Mouse (Mus musculus): Measurements from ENCODE around the gene Rarg.
"Not testable (repeated sequence)": the region's sequence is repeated elsewhere in the genome, so short reads cannot be mapped to it uniquely, and the experiment has no call there.

The Rarg gene

DNA sequence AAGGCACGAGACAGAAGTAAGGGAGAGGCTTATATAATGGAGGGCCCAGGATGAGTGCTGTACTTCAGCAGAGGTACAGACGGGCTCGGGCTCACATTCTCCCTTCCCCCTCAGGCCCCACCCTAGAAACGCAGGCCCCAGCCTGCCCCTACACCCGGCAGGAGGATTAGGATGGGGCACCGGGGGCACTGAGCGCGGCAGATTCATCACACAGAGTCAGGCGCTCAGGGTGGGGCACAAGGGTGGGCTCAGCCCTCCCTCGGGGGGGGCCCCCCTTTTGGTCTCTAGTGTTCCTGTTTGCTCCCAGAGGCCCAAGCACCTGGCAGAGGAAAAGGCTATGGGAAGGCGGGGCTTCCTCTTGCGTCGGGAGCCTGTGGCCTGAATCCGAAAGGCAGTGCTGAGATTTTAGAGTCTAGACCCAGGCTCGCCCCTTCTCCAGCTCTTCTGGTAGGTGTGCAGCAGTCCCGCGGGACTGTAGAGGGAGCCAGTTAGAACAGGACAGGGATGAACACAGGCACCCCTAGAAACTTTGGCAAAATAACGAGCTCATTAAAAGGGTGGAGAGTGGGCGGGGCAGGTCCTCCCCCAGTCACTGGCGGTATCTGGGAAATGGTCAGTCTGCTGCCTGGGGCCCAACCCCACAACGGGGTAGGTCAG lies 21.8 kb downstream of the Rarg start:
- DNase-seq: no peak

DNA sequence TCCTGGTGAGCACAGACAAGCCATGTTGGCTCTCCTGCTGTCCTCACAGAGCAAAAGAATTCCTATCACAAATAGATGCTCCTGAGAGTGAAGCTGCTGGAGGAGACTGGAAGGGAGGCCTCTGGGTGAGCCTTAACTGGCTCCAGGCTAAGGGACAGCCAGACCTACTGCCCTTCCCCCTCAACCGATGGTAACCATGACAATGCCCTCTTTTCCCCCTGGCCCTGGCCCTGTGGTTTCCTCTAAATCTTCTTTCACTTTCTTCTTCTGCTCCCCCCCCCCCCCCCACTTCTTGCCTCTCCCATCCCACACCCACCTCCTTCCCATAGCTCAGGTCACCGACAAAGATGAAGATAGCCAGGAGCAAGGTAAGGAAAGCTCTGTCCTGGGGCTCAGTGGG lies 23.4 kb downstream of the Rarg start:
- DNase-seq: no peak

DNA sequence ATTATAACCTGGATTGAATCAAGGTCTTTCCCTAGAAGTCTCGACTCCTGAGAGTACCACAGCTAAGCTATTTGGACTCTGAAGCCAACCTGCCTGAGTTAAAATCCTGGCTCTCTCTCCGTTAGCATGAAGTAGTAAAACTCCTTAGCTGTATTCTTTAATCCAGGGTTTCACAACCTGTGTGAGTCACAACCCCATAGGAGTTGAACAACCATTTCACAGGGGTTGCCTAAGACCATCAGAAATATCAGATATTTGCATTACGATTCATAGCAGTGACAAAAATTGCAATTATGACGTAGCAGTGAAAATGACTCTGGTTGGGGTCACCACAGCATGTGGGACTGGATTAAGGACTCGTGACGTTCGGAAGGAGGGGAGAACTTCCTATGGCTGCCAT lies 24.6 kb downstream of the Rarg start:
- DNase-seq: no peak

DNA sequence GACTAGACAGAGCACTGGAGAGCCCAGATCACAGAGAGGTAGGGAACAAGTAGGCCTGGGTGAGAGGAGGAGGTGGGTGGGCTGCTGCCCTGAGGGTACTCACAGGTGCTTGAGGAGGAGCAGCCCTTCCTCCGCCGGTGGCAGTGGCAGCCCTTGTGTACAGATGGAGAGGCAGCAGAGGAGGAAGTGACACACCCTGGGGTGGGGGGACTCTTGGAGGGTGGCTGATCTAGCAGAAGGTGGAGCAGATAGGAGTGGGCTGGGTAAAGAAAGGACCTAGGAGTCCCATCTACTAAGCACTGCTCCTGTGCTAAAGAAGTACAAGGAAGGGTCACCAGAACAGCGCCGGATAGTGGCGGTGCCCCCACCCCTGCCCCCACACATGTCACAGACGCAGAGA lies 25.6 kb downstream of the Rarg start, which contains the start of gene Itgb7:
Gene Itgb7, minus strand, starts transcription at position 197 of the 400 bp plus-strand sequence.
- DNase-seq: no peak

DNA sequence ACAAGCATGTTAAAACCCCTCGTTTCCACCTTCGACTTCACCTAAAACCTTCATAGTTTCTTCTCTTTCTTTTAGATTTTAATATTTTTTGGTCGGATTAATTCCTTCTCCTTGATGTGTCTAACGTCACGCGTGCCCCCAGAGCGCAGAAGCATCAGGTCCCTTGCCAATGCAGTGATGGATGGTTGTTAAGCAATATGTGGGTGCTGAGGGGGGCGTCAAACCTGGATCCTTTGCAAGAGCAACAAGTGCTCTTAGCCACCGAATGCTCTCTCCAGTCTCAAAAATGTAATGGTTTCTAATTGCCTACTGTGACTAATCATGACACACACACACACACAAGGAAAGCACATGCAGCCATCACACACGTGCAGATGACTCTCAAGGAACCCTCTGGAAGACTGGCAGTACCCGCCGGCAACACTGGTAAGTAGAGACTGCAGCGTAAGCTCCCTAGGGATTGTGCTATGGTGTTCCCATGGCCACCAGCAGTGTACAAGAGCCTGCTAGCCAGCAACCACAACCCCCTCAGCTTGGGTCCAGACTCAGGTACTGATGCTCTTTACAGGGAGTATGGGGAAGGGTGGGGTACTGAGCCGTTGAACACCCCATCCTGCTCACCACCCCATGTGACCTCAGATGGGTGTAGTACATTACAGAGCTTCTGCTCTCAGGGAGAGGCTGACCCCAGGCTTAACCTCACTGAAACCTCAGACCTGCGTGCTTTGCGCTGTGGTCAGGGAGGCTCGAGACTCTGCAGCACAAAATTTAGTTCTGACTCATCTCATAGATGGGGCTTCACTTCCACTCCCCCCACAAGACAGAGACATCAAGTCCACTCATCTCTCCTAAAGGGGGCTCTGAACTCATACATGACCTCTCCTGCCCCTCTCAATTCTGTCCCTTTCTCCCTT lies 26.7 kb downstream of the Rarg start:
- DNase-seq: no peak

DNA sequence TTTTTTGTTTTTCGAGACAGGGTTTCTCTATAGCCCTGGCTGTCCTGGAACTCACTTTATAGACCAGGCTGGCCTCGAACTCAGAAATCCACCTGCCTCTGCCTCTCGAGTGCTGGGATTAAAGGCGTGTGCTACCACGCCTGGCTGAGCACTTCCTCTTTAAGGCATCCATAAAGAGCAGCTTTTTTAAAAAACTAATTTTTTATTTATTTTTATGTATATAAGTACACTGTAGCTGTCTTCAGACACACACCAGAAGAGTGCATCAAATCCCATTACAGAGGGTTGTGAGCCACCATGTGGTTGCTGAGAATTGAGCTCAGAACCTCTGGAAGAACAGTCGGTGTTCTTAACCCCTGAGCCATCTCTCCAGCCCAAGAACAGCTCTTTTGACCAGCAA lies 31.7 kb downstream of the Rarg start:
- DNase-seq: not testable (repeated sequence)

DNA sequence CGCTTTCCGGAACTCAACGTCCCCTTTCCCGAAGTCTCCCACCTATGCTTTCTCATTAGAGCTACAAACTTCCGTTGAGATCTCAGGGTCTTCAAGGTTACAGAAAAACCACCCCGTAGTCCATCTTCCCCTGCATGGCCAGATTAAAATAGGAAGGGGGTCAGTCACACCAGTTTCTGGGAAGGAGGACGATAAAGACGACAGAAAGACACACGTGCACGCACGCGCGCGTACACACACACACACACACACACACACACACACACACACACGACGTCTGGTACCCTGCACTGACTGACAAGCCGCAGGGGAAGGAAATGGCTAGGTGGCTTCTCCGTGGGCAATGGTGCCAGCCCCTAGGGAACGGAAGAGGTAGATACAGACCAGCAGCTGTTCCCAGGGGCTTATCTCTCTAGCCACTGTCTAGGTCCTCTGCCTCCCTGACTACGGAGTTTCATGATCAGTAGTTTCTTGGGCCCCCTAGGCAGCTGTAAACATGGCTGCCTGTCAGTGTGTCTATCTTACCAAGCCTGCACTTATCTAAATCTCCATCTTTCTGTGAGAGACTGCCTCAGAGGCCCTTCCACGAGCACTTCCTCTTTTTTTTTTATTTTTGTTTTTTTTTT lies 32.2 kb downstream of the Rarg start:
- DNase-seq: no peak

DNA sequence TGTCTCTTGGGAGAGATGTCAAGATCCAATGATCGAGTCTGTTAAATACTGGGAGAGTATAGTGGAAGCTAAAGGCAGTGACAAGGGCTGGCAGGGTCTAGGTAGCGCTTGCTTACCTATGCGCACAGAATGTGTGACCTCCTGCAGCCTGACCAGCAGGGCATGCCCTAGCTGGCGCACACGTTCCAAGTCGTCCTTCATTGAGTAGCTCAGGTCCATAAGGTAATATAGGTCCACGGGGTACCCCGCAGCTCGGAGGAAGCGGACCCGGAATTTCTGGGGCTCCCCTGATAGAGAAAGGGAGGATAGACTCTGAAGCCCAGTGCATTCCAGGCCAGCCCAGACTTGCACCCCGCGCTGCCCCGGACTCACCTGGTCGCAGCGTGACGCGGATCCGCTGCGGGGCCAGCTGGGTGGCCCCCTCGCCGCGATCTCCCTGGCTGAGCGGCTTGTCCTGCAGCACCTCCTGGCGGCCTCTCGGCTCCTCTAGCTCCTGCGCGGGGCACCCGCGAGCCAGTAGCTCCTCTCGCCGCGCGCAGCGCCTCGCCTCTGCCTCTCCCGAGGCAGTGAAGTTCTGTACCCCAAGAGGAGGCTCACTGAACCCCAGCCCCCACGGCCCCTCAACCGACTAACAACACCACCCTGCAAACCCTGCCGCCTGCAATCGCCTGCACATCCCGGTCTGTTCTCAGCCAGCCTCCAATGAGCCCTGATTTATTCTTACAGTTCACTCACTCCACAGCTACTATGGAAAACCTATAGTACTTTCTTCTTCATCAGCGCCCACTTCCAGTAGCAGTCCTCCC lies 32.9 kb downstream of the Rarg start:
- peak; percentile 78 for DNase-seq

DNA sequence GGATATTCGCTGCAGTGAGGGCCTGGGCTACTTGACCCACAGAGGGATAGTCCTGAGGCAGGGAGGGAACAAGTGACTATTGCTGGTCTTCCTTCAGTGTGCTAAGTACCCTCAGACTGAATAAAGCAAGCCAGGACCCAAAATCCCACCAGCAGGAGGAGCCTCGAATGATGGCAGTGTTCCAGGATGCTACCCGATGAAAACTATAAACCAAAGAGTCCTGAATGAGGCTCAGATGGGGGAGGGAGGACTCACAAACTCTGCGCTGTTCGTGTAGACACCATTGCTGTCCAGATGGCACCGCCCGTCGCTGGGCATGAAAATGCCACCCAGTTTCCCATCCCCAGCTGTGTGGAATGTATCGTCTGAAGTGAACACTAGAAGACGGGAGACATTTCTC lies 34.9 kb downstream of the Rarg start:
- no peak for DNase-seq

DNA sequence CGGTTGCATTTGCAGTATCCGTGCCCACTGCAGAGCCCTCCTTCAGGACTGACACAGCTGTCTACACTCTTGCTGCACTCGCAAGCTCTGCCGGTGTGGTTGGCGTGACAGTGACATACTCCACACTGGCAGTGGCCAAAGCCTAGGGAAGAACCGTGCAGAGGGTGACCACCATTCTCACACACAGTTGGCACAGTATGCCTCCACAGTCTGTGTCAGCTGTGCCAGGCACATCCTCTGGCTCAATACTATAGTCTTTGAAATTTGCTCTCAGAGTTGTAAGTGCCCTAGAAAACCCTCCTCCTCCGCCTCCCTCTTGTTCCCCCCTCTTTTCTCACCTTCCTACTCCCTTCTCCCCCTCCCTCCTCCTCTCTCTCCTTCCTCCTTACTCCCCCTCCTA lies 40.0 kb downstream of the Rarg start:
- no peak for DNase-seq

DNA sequence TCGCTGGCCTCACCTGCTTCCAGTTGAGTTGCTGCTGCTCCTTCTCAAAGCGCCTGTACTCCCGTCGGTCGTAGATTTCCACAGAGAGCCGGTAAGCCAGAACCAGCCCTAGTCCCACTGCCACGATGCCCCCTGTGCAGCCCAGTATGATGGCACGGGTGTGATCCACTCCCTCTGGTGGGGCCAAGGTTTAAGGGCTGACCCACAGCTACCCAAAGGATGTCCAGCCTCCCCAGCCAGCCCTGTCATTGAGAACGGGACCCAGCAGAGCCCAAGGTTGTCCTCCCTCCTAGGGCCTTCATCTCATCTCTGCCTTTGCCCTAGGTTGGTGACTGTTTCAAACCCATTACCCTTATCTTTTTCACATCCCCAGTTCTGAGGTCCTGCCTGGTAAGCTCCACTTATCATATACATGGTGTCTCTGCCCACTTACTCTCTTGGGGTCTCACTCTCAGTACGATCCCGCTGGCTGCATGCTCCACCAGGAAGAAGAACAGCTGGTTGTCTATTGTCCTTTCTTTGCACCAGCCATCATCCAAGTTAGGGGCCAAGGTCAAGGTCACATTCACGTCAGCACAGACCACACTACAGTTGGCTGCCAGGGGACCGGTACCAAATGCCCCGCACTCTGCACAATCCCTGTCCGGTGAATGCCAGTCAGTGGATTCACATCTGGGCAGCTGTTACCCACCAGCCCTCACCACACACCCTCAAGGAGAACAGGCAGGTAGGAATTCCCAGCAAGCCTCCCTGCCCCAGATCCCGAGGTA lies 40.7 kb downstream of the Rarg start:
- no peak for DNase-seq

DNA sequence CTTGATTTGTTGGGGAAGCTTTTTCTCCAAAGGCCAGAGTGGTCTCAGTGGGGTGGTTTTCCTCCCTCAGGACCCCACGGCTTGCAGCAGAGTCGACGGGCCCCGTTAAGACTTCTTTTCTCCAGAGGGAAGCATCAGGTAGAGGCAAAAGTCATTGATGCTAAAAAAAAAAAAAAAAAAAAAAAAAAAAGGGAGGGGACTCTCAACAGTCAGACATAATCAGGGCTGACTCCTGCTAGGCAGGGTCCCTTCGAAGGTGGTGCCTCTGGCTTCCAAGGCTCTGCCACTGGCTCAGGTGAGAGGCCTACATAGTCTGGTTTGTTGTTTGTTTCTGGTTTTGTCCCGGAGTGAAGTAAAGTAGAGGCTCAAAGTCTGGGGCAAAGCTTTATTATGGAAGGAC lies 41.7 kb downstream of the Rarg start:
- no peak for DNase-seq

DNA sequence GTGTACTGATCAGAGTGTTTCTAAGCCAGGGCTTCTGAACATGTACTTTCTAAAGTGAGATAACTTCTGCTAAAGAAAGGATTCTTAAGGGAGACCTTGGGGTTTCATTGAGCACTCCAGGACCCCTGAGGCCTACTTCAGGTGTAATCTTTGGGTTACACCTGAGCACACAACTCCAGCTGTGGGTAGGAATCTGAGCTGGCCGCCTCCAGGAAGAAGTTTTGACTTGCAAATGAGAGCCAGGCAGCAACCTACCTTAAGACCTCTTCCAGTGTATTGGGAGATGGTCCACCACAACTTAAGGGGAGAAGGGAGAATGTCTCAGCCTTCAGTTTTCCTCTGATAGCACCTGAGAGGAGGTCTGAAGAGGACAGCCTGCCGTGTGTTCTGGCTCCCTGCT lies 43.2 kb downstream of the Rarg start:
- DNase-seq: no peak

DNA sequence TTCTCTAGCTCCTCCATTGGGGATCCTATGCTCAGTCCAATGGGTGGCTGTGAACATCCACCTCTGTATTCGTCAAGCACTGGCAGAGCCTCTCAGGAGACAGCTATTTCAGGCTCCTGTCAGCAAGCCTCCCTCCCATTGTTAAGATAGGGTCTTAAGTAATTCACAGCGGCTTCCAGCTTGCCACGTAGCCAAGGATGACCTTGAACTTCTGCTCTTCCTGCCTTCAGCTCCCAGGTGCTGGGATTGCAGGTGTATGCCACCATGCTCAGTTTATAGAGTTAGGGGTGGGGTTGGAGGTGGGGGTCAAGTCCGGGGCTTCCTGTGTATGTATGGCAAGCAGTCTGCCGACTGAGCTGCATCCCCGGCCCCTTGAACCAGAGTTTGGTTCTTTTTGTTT lies 45.4 kb downstream of the Rarg start:
- no peak for DNase-seq

DNA sequence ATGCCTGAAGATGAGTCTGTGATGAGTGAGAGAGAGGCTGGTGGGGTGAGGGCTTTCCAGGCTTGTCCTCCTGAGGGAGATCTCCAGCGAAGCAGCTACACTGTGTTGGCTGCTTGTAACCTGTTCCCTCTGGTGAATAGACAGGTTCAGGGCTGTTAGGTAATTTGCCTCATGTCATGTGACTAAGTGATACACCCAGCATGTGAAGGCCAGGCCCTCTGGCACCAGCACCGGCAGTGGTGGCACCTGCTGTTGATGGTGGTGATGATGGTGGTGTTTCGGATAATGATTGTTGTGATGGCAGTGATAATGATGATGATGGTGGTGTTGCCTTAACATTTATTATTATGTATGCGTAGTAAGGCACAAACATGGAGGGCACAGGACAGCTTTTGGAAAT lies 46.5 kb downstream of the Rarg start:
- no peak for DNase-seq

DNA sequence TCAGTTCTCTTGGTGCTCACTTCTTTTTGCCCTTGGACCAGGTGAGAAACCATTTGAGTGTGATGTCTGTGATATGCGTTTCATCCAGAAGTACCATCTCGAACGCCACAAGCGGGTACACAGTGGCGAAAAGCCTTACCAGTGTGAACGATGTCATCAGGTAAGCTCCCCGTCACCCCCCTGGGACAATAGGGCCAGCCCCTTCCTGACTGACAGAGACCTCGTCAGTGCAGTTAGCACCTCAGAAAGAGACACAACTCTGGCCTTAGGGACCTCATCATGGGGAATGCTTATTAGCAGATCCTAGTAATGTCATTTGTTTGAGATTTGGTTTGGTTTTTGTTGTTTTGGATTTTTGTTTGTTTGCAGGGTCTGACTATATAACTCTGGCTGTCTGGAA lies 48.2 kb downstream of the Rarg start:
- DNase-seq: no peak

DNA sequence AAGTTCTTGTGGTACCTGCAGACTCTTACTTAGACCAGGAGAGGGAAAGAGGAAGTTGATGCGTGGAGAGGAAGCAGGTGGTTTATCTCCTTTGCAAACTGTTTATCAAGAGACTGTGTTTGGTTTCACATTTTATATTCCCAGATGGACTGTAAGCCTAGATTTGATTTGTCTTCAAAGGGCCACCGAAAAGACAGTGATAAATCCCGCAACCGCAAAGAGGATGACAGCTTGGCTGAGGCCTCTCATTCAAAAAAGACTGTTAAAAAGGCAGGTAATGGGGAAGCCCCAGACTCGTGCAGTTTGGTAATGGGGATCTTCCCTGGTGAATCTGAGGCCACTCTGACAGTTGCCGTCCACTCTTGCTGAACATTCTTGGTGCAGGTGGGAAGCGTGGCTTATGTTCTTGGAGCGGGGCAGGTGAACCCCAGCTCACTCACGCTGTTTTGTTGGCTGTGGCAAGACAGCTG lies 49.2 kb downstream of the Rarg start:
- no peak for DNase-seq

DNA sequence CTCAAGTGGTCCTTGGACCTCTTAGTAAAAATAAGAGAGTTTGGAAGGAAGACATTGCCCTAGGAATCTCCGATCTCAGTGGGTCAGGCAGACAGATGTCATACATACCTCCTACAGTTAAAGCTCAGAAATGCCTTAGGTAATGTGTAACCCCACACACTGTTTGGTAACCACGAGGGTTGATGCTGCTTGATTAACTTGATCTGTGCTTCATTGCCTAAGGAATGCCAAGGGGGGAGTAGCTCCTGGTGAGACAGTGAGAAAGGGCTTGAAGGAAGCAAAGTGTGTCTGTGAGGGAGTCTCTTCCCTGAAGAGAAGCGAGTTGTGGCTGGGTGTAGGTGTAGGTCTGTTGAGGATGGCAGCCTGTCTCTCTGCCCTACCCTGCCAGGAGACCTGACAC lies 50.0 kb downstream of the Rarg start:
- no peak for DNase-seq

DNA sequence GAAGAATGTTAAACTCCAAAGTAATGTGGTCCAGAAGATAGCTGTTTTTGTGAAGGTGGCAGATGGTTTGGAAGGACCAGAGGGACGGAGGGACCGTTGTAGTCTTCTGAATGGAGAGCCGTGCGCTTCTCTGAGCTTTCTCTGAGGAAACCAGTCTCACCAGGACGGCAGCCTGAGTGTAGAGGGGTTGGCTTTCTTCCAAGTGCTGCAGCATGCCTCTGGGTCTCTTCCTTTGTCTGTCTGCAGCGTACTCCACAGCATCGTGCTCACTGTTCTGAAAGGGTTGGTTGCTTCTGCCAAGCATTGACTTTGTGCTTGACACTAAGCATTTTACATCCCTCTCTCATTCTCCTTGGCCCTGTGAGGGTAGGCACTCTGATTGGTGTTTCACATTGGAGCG lies 51.5 kb downstream of the Rarg start:
- peak; percentile 64 for DNase-seq

DNA sequence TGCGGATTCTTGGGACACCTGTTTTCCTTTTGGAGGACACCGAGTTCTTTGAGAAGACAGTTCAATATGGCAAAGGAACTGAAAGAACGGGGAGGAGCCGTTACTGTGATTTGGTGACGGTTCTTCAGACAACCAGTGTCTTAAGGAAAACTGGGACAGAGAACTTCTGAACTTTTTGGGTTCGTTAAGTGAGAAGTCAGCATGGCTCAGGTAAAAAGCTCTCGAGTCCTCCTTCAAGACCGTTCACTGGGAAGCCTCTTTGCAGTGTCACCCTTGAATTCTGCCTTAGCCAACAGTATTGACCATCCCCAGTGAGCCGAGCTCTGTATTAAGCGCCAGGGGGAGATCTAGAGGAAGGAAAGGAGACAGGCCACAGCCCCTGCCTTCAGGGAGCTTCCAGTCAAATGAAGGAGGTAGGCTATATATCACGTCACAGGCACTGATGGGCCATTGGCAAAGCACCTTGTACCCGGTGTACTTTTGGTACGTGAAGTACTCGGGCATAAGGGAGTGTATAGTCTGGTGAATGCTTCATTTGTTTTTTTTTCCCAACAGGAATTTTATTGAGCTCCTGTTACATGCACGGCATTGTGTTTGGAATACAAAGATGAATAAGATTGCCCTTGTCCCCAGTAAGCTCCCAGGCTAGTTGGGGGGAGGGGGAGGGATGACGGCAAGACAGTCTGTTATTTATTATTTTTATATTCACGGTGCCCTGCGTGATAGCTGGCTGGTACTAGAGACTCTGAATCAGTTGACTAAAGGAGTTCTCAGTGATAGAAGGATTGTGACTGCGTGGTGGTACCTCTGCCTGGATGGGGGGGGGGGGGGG lies 52.4 kb downstream of the Rarg start, which contains the start of gene Csad:
Gene Csad, minus strand, starts transcription at position 51 of the 832 bp plus-strand sequence.
- DNase-seq: peak; percentile 53

DNA sequence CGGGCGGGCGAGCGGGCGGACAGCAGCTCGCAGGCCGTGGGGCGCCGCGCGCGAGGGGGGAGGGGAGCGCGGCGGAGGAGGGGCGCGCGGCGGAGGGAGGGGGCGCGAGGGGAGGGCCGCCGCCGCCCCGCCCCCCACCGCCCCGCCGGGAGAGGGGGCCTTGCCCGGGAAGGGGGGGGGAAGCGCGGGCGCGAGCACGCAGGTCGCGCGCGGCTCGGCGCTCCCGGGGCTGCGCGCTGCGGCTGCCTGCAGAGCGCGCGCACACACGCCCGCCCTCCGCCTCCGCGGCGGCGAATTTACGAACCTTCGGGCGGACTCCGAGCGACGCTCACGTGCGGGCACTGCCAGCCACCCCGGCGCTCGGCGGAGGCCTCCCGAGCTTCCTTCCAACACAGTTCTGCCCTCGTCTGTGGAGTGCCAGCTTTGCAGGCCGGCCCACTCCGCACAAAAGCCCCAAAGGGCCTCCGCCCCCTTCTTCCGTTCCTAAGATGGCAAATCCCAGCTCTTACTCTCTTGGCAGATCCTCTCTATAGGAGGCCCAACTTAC lies 53.4 kb downstream of the Rarg start:
- peak; percentile 73 for DNase-seq
